Mouse (Mus musculus) cerebellum, postnatal 14 days (tissue): ENCODE results near the gene Nlrc4.
"Not testable (repeated sequence)": the region's sequence is repeated elsewhere in the genome, so short reads cannot be mapped to it uniquely, and the experiment has no call there.

Source experiments
- DNase-seq, 2 experiments: peaks; one replicate each; pipeline ENCODE4 v3.0.0; 2021; ENCODE audit warnings: mixed read lengths in 2 of 2

Nlrc4 gene

DNA sequence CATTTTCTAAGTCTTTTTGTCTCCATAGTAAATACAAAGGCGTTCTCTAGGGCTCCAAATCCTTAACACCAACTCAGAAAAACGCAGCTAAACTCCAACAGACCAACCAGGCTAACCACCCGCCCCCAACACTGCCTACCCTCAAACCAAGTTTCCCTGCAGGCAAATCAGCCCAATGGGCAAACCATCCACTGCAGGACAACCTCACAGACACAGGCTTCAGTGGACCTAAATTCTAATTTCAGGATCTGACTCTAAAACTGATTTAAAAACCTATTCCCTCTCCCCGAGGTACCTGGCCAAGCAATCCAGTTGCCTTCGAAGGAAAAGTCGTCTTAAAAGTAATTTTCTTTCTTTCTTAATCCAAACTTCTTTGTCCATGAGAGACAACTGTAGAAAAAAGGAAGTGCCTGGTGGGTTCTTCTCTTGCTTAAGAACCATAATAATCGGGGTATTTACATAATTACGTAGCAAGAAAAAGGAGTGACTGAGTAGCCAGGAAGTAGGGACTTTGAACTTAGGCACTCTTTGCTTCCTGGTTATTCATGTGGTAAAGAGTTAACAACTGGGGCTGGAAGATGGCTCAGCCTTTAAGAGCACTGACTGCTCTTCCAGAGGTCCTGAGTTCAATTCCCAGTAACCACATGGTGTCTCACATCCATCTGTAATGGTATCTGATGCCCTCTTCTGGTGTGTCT is at the start of gene Nlrc4:
Nlrc4 (minus strand) TSS at position 432 of the 698 bp plus-strand sequence.
- DNase-seq, result no peak

DNA sequence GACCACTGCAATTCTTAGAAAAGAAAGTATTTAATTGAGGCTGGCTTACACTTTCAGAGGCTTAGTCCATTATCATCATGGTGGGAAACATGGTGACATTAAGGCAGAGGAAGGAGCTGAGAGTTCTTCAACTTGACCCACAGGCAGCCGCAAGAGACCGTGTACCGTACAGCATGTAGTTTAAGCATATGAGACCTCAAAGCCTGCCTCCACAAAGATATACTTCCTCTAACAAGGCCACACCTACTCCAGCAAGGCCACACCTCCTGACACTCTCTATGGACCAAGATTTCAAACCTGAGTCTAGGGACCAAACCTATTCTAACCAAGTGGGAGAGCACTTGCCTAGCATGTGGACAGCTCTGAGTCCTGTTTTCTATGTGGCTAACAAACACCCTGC is 49.7 kb upstream of the Nlrc4 start:
- no peak for DNase-seq

DNA sequence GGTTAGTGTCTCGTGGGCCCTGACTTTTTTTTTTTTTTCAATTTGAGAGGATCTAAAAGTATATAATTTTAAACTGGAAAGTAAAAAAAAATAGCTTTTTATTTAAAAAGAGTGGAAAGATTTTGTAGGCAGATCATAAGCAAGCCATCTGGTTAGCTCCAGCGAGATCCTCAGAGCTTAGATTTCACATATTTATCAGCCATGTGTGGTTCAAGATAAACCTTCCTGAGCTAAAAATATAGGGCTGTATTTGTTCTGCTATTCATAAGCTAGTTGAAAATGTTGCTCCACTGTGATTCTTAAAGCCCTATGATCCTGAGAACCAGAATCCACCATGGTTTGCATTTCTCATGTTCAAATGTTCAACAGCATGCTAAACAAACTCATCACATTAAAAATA is 49.0 kb upstream of the Nlrc4 start:
- no peak for DNase-seq

DNA sequence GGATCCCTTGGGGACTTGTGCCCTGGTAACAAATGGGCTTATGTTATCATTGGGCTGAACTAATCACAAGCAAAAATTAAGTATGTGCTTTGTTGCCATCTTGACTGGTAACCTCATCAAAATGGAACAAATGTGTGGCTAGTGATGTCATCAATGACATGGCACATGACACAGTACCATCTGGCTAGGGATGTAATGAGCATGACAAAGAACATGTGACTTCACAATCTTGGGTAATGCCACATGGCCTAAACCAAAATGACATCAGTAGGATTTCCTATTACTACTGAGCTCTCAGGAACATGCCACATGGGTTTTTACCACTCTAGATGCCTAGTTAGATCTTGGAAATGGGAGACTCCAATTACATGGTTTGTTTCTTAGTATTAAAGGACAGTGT is 42.1 kb upstream of the Nlrc4 start:
- no peak for DNase-seq

DNA sequence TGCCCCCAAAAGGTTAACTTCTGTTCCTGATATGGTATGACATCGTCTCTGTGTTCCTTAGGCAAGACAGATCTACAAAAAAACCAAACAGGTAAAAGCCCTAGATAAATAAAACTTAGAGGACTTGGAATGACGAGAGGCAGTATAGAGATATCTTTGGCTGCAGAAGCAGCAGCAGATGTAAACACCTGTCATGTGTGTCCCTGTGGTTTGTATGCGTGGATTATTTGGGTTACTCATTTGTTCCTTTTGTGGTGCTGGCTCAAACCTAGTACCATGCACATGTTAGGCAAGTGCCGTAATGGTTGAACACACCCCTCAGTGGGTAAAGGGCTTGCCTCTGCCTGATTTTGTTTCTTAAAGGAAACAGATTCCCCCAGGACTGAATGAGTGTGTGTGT is 41.3 kb upstream of the Nlrc4 start:
- DNase-seq, result no peak

DNA sequence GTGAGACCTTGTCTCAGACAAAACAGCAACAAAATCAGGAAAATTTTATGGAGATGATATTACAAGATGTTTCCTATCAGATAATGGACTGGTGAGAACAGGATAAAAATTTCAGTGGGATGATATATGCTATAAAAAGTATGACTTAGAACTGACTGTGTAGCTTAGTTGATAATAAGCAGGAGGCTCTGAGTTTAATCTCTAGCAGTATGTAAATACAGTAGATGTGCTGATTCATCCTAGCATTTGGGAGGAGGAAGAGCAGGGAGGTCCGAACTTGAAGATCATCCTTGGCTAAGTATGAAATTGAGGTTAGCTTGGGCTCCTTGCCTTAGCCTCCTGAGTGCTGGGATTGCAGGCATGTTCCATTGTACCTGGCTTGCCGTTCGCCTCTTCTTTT is 32.6 kb upstream of the Nlrc4 start:
- no peak for DNase-seq

DNA sequence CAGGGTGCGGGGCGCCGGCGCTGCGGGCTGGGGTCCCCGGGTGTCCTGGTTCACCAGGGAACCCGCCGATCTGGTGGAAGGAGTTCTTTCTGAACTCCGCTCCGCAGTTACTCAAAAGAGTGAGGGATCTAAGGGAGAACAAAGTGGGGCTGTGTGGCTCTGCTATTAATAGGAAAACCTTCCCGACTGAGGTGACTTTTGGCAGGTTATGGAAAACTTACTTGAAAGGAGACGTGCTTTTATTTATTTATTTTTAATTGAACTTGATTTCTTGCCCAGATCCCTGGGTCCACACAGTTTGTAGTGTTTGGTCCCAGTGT is 30.9 kb upstream of the Nlrc4 start:
- DNase-seq, result no peak

DNA sequence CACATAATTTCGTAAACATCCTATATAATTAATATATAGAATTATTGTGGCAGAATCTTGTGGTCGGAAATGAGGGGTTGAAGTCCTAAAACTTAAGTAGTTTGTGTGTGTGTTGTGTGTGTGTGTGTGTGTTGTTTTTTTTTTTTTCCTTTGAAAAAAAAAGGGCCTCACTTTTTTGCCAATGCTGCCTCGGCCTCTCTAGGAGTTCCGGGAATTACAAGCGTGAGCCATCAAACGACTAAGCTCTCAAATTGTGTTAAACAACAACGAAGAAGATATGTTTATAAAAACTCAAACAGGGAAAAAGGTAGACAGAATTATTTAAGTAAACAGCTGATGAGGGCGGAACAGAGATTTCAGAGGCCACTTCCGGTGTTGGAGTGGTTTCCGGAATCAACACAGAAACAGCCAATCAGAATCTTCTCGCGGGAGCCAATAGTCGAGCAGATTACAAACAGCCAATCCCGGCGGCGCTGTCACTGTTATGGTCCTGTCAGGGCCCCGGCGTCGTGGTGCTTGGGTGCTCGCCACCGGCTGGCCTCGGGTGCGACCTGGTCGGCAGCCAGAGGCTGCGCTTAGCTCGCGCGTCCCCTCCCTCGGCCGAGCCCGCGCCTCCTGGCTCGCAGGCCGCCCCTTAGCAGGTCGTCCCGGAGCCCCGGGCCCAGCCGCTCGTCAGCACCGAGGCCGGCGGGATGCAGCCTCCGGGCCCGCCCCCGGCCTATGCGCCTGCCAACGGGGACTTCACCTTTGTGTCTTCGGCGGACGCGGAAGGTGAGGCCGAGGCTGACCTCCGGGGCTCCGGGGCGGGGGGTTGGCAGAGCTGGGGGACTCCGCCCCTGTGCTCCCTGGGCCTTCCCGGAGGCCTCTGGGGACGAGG is 30.3 kb upstream of the Nlrc4 start, which contains the start of gene Yipf4:
Yipf4 (plus strand) TSS at position 470 of the 877 bp plus-strand sequence.
- peak; percentile 97 for DNase-seq

DNA sequence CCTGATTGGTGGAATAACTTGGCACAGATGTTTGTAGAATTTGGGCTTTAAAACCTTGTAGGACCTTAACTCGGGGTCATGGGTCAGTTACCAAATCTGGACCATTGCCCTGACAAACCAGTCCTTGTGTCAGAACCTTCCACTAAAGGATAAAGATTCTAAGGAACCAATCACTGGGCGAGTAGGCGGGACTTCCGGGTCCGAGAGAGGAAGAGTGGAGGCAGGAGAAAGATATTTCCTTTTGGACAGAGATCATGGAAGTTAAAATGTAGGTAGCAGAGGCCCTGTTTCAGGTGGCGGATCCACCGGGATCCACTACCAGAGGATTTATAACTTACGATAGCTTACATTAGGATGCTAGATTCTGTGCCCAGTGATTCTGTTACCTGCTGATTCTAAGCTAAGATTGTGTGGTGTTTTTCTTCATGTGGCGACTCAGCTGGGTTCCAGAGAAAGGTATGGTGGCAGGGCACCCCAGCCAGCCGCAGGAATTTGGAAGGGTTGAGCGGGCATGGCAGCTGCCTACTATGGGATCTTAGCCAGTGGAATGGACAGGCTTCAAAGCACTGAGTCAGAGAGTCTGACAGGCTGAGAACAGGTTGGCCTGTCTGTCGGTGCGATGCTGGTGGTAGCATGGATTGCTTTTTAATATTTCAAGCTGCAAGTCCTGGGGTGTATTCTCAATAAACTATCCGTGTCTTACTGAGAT is 21.6 kb upstream of the Nlrc4 start:
- DNase-seq, result no peak

DNA sequence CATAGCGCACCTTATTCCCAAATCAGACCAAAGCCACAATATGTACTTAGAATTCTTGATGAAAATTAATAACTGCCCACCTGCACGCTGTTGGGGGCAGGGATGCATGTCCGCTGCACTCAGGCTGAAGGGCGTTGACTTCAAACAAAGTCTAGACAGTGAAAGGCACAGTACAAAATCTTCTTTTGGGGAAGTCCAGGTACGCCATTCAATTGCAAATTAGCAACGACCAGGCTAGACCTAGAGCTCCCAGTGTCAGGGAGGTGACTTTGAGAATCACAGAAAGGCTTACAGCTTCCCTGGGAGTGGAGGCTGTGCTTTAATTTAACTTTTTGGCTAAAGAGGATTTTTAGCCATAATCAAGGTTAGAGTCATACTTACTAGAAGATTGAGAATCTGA is 11.2 kb upstream of the Nlrc4 start:
- not testable (repeated sequence) for DNase-seq

DNA sequence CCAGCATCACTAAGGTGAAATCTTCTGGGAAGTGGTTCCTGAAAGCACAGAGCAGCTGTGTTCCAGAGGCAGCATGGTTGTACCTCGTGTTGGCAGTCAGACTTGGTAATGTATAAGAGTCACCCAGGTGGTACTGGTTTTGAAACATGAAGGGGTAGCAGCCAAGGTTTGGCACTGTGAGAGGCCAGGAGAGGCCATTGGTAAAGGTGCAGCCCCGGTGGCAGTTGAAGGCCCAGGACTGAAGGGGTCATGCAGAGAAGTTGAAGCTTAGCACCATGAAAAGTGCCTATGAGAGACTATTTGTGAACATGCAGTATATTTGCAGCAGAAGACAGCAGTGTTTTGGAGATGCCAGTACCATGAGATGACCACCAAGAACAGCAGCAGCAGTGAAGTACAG is 9.0 kb upstream of the Nlrc4 start:
- not testable (repeated sequence) for DNase-seq

DNA sequence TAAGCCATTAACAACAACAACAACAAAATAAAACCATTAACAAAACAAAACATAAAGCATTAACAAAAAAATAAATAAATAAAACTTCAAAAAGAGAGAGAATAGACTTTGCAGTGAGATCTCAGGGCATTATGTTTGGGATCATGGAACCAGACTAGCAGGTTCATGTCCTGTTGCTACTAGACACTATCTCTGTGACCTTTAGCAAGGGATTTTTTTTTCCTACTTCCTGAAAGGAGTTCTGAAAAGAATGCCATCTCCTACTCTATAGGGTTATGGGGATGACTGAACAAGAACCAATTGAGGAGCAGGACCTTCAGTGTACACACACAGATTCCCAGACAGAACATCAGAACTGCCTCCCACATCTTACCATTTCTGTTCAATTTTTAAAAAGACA is 4.6 kb upstream of the Nlrc4 start:
- DNase-seq, result no peak

DNA sequence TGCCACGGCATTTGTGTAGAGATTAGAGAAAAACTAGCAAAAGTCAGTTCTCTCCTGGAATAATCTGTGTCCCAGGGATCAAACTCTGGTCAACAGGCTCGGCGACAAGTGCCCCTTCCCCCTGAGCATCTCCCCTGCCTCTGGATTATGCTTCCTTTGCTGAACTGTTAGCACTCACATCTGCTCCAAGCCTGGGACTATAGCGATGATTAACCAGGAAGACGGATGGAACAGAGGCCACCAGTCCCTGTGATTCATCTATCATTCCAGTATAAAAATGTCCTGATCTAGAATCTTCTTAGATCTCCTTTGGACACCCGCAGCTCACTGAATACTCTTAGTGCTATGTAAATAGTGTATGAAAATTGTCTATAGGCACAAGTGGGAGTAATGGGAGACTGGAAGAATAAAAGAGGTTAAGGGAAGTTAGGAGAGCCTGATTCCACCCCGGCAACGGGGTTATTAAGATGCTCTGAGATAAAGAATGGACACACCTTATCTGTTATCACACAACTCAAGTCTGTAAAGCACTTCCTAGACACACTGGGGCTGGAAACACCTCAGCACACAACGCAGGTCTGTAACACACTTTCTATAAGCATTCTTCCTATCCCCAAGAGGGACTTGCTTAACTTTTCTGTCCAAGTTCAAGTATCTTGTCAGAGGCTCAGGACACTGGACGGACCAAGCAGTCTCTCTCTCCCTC is 817 bp downstream of the Nlrc4 start:
- DNase-seq, result no peak

DNA sequence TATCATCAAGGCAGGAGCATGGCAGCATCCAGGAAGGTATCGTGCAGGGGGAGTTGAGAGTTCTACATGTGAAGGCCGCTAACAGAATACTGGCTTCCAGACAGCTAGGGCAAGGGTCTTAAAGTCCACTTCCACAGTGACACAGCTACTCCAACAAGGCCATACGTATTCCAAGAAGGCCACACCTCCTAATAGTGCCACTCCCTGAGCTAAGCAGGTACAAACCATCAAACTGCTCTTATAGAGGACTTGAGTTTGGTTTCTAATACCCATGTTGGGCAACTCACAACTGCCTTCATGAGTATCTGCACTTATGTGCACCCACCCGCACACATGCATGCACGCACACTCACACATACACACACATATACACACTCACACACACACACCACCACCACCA is 2.1 kb downstream of the Nlrc4 start:
- no peak for DNase-seq

DNA sequence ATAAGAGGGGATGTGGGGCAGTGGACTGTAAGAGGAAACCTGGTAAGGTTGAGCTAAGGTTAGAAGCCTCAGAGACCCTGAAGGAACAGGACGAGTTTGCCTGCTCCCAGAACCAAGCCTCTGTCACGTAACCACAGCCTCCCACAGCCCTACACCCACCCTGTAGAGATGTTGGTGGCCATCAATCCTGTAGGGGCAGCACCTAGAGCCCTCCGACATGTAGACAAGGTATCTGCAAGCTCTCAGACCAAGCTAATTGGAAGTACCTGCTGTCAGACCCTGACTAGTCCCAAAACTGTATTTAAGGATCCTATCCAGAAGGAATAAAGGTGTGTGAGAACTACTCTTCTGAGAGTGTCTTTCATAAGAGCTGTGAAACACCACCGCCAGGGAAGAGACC is 3.5 kb downstream of the Nlrc4 start:
- DNase-seq, result no peak

DNA sequence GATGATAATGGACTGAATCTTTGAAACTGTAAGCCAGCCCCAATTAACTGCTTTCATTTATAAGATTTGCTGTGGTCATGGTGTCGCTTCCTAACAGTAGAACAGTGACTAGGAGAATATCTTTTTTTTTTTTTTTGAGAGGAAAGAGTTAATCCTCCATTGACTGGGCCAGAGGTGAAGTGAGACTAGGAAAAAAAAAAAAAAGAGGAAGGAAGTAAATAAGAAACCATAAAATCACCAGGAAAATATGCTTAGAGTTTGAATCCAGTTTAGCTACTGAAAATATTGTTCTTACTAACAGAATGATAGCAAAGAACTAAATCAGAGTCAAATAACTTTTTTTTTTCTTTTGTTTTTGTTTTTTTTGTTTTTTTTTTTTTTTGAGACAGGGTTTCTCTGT is 4.3 kb downstream of the Nlrc4 start:
- DNase-seq, result no peak

DNA sequence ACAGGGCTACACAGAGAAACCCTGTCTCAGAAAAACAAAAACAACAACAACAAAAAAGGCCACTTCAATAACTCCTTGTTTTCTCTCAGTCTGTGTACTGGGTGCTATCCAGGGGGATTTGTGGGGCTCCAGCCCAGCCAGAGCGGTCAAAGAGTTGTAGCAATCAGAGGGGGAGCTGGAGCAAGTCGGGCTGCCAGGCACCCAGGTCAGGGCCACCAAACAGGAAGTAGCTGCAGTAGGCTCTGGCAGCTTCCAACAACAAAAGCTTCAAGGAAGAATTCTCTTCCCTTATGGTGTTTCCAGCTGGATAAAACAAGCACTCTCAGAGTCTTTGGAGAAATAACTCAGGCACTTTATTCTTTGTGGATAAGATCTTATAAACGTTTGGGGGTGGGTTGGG is 5.0 kb downstream of the Nlrc4 start:
- no peak for DNase-seq

DNA sequence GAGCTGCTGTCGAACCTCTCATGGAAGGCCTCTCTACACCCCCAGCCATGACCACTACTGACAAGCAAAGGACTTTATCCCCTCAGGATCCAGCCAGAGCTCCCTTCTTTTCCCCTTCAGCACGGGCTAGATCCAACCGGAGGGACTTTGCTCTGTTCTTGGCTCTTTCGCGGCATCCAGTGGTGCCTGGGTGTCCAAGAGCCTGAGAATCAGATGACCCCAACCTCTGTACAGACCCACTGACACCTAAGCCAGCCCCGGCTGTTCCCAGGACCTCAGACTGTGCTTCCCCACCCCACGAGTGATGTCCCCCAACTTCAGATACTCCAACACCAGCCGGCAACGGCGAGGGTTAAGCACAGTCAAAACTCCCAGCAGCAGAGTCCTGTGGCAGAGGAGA is 9.2 kb downstream of the Nlrc4 start:
- DNase-seq, result no peak

DNA sequence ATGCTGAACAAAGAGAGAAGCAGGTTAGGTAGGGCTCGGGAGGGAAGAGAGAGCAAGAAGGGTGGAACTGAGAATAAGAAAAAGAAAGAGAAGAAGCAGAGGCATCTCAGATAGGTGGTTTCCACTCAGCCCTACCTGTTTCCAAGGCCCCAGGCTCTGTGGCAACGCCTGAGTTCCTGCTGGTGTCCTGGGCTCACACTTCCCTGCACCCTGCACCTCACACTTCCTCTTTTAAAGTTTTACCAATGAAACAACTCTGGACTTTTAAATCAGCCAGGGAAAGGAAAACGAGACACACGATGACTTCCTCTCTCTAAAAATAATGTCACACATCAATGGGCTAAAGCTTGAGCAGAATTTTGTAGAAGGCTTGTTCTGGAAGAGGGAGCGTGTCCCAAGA is 18.5 kb downstream of the Nlrc4 start:
- no peak for DNase-seq

DNA sequence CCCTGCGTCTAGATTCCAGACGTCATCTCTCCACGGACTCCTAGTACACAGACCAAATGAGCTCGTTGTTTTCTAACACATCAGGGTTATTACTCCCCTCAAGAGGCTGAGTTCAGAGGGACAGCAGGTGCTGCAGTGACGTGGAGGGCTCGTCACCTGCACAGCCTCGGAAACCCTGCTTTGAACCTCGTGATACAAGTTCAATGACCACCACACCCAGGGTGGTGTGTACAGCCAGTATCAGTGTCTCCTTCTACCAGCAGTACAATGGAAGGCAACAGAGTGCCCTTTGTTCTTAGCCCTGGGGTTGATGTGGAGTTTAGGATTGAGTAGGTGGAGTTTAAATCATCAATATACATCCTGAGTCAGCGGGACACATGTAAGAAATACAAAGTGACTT is 21.2 kb downstream of the Nlrc4 start:
- DNase-seq, result no peak

DNA sequence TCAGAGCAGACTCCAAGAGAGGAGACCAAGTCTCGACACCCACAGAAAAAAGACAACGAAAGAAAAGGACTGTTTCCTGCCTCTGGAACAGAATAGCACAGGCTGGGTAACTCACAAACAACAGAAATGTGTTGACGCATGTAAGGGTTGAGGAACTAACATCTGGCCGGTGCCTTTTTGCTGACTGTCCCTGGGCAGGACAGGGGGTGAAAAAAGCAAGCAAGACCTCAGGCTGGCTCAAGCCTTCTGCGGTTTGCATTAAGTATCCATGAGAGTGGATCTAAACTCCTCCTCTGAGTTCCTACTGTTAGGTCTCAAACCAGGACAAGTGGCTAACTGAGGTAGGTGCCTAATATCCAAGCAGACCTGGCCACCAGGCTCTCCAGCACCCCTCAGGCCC is 26.3 kb downstream of the Nlrc4 start:
- no peak for DNase-seq

DNA sequence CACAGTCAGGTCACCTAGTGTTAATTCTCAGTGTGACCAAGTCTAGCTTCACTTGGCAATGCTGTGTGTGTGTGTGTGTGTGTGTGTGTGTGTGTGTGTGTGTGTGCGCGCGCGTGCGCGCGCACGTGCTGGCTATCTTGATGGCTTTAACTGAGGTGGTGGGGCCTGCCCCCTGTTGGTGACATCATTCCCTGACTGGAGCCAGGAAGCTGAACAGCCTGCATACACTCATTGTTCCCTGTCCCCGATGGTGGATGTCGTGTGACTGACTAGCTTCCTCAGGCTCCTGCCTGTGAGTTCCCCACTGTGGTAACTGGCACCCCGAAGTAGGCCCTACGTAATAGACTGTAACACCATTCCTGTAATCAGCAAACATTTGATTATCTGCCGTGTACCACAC is 27.5 kb downstream of the Nlrc4 start:
- DNase-seq, result peak; percentile 10 to 11

DNA sequence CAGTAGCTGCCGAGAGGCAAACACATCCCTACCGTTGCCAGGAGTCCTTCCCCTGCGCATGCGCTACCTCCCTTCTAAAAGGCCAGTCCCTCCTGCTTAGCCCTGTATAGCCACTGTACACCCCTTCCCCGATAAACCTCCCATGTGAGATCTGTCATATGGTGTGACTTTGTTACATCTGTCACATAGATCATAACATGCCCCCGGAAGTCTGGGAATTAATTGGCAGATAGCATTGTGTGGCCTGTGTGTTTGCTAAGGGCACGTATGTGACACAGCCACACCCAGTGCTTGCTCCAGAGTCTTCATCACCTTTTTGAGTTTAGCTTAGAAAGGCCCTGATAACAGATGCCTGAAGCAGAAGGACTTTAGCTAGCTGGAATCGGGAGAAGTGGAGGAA is 28.9 kb downstream of the Nlrc4 start:
- no peak for DNase-seq
